17 mouse cellular contexts compared by ENCODE assay signal in the genomic region with DNA sequence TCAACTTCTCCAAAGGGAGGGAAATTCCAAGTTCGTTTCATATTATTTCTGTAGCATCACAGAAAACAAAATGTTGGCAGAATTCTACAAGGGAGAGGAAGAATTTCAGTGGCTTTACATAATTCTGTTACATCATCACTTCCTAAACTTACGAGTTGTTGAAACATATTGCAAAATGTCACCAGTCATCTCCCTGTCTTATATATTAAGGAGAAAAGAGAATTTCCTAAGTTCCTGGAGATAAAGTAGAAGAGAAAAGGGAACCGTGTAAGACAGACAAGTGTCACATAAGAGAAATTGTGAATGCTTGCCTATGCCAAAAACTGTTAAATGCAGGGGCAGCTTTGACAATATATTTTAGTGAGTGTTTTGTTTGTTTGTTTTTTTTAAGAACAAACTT.
"Had no signal": no experiment of that assay in that cellular context is flagged by ENCODE, and none has a peak within 500 bp of the region (broad histone marks: within the 10 kb centered on the region; RNA-seq: fewer than 3 reads in every experiment).

No protein-coding gene starts in this region.

- H3K4me2 ChIP-seq: limb, embryonic 12.5 days; limb, embryonic 15.5 days; liver, embryonic 11.5 days; liver, embryonic 15.5 days; midbrain, embryonic 12.5 days; midbrain, embryonic 15.5 days; neural tube, embryonic 13.5 days had no signal

- H3K4me3 ChIP-seq: limb, embryonic 12.5 days; limb, embryonic 15.5 days; liver, embryonic 15.5 days; midbrain, embryonic 12.5 days; midbrain, embryonic 15.5 days; myocyte; neural tube, embryonic 13.5 days had no signal

- ATAC-seq: midbrain, embryonic 15.5 days had no signal

- H3K27ac ChIP-seq: limb, embryonic 12.5 days; limb, embryonic 15.5 days; liver, embryonic 15.5 days; midbrain, embryonic 12.5 days; midbrain, embryonic 15.5 days; neural tube, embryonic 13.5 days had no signal

- H3K27me3 ChIP-seq: limb, embryonic 12.5 days; limb, embryonic 15.5 days; liver, embryonic 15.5 days; midbrain, embryonic 12.5 days; midbrain, embryonic 15.5 days; neural tube, embryonic 13.5 days had no signal

- DNase-seq: kidney, adult 18-20 months; kidney, postnatal 14 days; kidney, postnatal 4 days; left cerebral cortex, postnatal 4 days; lung, adult 2 months; retina, postnatal 1 day; right cerebral cortex, postnatal 25 days; thymus, adult 18-20 months; thymus, postnatal 36 days had no signal

- H3K9ac ChIP-seq: limb, embryonic 12.5 days; limb, embryonic 15.5 days; liver, embryonic 15.5 days; midbrain, embryonic 12.5 days; midbrain, embryonic 15.5 days; neural tube, embryonic 13.5 days had no signal

- H3K4me1 ChIP-seq: limb, embryonic 12.5 days; limb, embryonic 15.5 days; liver, embryonic 15.5 days; midbrain, embryonic 12.5 days; midbrain, embryonic 15.5 days; neural tube, embryonic 13.5 days had no signal

- H3K36me3 ChIP-seq: limb, embryonic 12.5 days; limb, embryonic 15.5 days; liver, embryonic 15.5 days; midbrain, embryonic 12.5 days; midbrain, embryonic 15.5 days; neural tube, embryonic 13.5 days had no signal

- H3K9me3 ChIP-seq: limb, embryonic 12.5 days; limb, embryonic 15.5 days; liver, embryonic 15.5 days; midbrain, embryonic 12.5 days; midbrain, embryonic 15.5 days; neural tube, embryonic 13.5 days had no signal
